Mouse (Mus musculus): ENCODE results near the gene Daam2. TPM values are rescaled to one million over a fixed set of nuclear protein-coding genes. Genes with fewer than 3 reads are reported as not detected.
A peak's percentile ranks its signal among the peaks of the same experiment; 100 is the strongest.

Gene Daam2
- polyA plus RNA-seq, 1 experiment from 2014 or later: 7.0 TPM

DNA sequence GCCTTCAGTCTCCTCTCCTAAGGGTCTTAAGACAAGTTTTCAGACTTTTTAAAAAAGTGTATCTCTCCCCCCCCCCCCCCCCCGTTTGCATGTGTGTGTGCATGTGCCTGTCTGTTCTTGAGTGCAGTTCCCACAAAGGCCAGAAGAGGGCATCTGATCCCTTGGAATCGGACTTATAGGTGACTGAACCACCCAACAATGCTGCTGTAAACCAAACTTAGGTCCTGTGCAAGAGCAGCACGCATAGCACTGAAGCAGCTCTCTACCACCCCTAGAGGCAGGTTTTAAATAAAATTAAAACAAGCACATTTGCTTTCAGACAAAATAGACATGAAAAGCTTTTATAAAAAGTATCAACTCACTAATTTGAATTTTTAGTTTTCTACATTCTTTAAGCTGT is 33.9 kb downstream of the Daam2 start:
- H3K27me3 ChIP-seq (ENCODE audit: control insufficient read depth, insufficient read depth, low read length): no peaks in the 10 kb centered on the region
- no peak overlapping the region for H3K9ac ChIP-seq (replicated peaks; ENCODE audit: low read length)
- H3K9me3 ChIP-seq (replicated peaks; ENCODE audit: control insufficient read depth, low read length): no peaks in the 10 kb centered on the region
- WGBS: 43% methylated on average over 2 of the region's 3 CpGs
- H3K27ac ChIP-seq (replicated peaks; ENCODE audit: low read depth, low read length): no peak overlapping the region
- no peak overlapping the region for H3K4me3 ChIP-seq (ENCODE audit: low read depth, low read length)
- H3K4me2 ChIP-seq (ENCODE audit: low read depth, low read length): no peak overlapping the region
- H3K36me3 ChIP-seq (replicated peaks; ENCODE audit: control insufficient read depth, insufficient read depth, low read depth, low read length): no peaks in the 10 kb centered on the region; the same call in 1 of the 2 replicates
- H3K4me1 ChIP-seq (ENCODE audit: control insufficient read depth, insufficient read depth, low read length): no peaks in the 10 kb centered on the region
- peak; percentile 68 for DNase-seq (ENCODE audit: low spot score)
- no peak for ATAC-seq (replicated peaks; ENCODE audit: insufficient number of reproducible peaks, low FRiP score, low TSS enrichment, low read depth)

DNA sequence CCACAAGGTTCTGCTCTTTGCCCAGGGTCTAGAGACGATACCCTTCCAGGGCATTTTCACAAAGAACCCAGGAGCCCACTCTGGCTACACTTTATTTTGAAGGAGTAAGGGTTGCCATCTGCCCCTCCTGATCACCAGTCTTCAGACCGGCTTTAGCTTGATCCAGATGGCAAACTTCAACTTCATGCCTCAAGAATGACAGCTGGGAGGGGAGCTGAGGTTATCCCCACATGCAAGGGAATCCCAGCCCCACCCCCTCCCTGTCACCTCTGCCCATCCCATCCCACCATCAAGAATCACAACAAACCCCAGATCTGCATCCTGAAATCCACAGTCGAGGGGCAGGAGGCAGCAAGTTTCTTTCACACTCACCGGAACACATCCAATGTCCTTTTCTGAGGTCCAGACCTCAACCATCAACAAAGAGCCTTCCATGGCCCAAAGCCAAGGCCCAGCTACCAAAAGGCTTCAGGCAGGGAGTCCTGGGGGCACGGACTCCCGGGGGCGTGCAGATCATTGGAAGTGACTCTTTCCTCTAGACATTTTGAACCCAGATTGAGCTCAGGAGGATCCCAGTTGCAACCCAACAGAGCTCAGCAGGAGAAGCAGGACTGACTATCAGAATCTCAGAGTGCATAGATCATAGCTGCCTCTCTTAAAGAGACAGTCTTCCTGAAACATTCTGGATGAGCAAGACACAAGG is 35.5 kb downstream of the Daam2 start:
- H3K27me3 ChIP-seq (ENCODE audit: control insufficient read depth, insufficient read depth, low read length): no peaks in the 10 kb centered on the region
- H3K4me1 ChIP-seq (ENCODE audit: control insufficient read depth, insufficient read depth, low read length): no peaks in the 10 kb centered on the region
- no peak overlapping the region for H3K27ac ChIP-seq (replicated peaks; ENCODE audit: low read depth, low read length)
- DNase-seq (ENCODE audit: low spot score): no peak
- H3K4me2 ChIP-seq (ENCODE audit: low read depth, low read length): no peak overlapping the region
- 75% methylated on average over 7 of the region's 7 CpGs for WGBS
- no peaks in the 10 kb centered on the region for H3K9me3 ChIP-seq (replicated peaks; ENCODE audit: control insufficient read depth, low read length)
- no peak overlapping the region for H3K4me3 ChIP-seq (ENCODE audit: low read depth, low read length)
- H3K36me3 ChIP-seq (replicated peaks; ENCODE audit: control insufficient read depth, insufficient read depth, low read depth, low read length): no peaks in the 10 kb centered on the region
- ATAC-seq (replicated peaks; ENCODE audit: insufficient number of reproducible peaks, low FRiP score, low TSS enrichment, low read depth): no peak
- no peak overlapping the region for H3K9ac ChIP-seq (replicated peaks; ENCODE audit: low read length)

DNA sequence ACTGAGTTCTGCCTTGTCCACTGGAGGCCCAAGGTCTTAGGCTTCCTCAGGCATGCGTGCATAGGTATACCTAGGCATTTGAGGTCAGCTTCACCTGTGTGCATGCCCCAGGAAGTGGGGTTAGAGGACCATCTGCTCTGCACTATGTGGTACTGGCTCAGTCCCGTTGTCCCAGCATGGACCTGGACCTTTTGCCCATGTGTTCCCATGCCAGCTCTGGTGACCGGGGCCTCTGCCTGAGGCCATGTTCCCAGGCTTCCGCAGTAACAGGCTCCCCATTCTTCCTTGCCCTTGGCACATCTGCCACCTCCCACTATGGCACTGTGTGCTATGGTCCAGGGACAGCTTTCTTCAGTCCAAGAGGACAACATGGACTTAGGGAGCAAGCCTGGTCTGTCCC is 36.1 kb downstream of the Daam2 start:
- Histone ChIP-seq H3K4me3 (ENCODE audit: low read depth, low read length) (no peak overlapping the region), H3K4me1 (ENCODE audit: control insufficient read depth, insufficient read depth, low read length) (no peaks in the 10 kb centered on the region), H3K36me3 (replicated peaks; ENCODE audit: control insufficient read depth, insufficient read depth, low read depth, low read length) (no peaks in the 10 kb centered on the region), H3K4me2 (ENCODE audit: low read depth, low read length) (no peak overlapping the region), H3K9ac (replicated peaks; ENCODE audit: low read length) (no peak overlapping the region), H3K27ac (replicated peaks; ENCODE audit: low read depth, low read length) (no peak overlapping the region), H3K27me3 (ENCODE audit: control insufficient read depth, insufficient read depth, low read length) (no peaks in the 10 kb centered on the region), H3K9me3 (replicated peaks; ENCODE audit: control insufficient read depth, low read length) (no peaks in the 10 kb centered on the region)
- ATAC-seq (replicated peaks; ENCODE audit: insufficient number of reproducible peaks, low FRiP score, low TSS enrichment, low read depth): no peak
- 92% methylated on average over 4 of the region's 4 CpGs for WGBS
- DNase-seq (ENCODE audit: low spot score): no peak

DNA sequence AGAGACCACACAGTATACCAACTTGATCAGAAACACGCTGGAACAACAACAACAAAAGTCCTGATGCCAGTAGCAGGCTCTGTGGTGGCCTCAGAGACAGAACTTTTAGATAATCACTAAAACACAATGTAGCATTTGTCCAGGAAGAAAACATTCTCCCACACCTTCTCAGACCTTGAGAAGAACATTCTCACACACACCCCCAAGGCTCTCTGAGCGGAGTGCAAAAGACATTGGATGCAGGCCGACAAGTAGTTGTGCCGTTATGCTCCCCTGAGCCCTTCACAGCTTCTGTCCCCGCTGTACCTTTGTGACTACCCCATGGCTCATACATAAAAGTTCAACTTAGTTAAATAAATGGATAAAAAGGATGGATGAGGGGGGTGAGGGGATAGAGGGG is 37.6 kb downstream of the Daam2 start:
- ATAC-seq (replicated peaks; ENCODE audit: insufficient number of reproducible peaks, low FRiP score, low TSS enrichment, low read depth): no peak
- no peak overlapping the region for H3K4me3 ChIP-seq (ENCODE audit: low read depth, low read length)
- H3K27ac ChIP-seq (replicated peaks; ENCODE audit: low read depth, low read length): no peak overlapping the region
- no peaks in the 10 kb centered on the region for H3K4me1 ChIP-seq (ENCODE audit: control insufficient read depth, insufficient read depth, low read length)
- H3K9me3 ChIP-seq (replicated peaks; ENCODE audit: control insufficient read depth, low read length): no peaks in the 10 kb centered on the region
- H3K9ac ChIP-seq (replicated peaks; ENCODE audit: low read length): no peak overlapping the region
- H3K27me3 ChIP-seq (ENCODE audit: control insufficient read depth, insufficient read depth, low read length): no peaks in the 10 kb centered on the region
- no peaks in the 10 kb centered on the region for H3K36me3 ChIP-seq (replicated peaks; ENCODE audit: control insufficient read depth, insufficient read depth, low read depth, low read length)
- H3K4me2 ChIP-seq (ENCODE audit: low read depth, low read length): no peak overlapping the region
- 89% methylated on average over 5 of the region's 5 CpGs for WGBS
- no peak for DNase-seq (ENCODE audit: low spot score)

DNA sequence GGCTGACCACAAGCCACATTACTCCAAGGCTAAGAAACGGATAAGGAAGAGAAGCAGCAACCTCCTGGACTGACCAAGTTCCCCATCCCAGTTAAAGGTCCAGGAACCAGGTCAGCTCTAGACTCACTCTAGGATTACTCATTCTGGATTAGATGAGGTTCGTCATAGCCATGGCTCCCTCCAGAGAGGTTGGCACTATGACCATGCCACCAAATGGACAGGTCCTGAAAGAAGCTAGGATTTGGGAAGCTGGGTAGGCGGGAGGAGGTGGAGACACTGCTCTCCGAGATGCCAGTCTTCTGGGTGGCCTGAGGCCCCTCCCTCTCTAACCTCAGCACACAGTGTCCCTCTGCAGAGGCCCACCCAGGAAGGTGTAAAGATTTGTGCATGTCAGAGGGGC is 38.2 kb downstream of the Daam2 start:
- Histone ChIP-seq H3K9me3 (replicated peaks; ENCODE audit: control insufficient read depth, low read length) (no peaks in the 10 kb centered on the region), H3K9ac (replicated peaks; ENCODE audit: low read length) (no peak overlapping the region), H3K36me3 (replicated peaks; ENCODE audit: control insufficient read depth, insufficient read depth, low read depth, low read length) (no peaks in the 10 kb centered on the region), H3K4me3 (ENCODE audit: low read depth, low read length) (no peak overlapping the region), H3K27ac (replicated peaks; ENCODE audit: low read depth, low read length) (no peak overlapping the region), H3K27me3 (ENCODE audit: control insufficient read depth, insufficient read depth, low read length) (no peaks in the 10 kb centered on the region), H3K4me1 (ENCODE audit: control insufficient read depth, insufficient read depth, low read length) (no peaks in the 10 kb centered on the region), H3K4me2 (ENCODE audit: low read depth, low read length) (no peak overlapping the region)
- WGBS: 84% methylated on average over 4 of the region's 4 CpGs
- no peak for ATAC-seq (replicated peaks; ENCODE audit: insufficient number of reproducible peaks, low FRiP score, low TSS enrichment, low read depth)
- DNase-seq (ENCODE audit: low spot score): no peak

DNA sequence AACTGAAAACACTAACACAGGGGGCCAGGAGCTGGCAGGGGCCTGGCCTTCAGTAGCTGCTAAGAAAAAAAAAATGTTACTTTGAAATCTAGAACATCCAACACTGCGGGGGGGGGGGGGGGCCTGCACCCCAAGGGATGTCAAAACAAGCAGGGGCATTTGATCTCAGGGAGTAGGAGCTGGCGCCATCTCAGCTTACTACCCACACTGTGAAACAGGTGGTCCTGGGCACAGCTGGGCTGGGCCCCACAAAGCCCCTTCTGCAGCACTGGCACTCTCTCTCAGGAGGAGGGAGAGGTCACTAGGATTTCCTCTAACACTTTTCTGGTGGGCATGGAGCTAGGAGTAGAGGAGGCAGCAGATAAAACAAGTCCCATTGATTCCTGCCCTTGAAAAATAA is 39.6 kb downstream of the Daam2 start:
- no peak overlapping the region for H3K9ac ChIP-seq (replicated peaks; ENCODE audit: low read length)
- 46% methylated on average over 2 of the region's 2 CpGs for WGBS
- H3K4me2 ChIP-seq (ENCODE audit: low read depth, low read length): no peak overlapping the region
- no peaks in the 10 kb centered on the region for H3K9me3 ChIP-seq (replicated peaks; ENCODE audit: control insufficient read depth, low read length)
- H3K36me3 ChIP-seq (replicated peaks; ENCODE audit: control insufficient read depth, insufficient read depth, low read depth, low read length): no peaks in the 10 kb centered on the region
- H3K4me1 ChIP-seq (ENCODE audit: control insufficient read depth, insufficient read depth, low read length): no peaks in the 10 kb centered on the region; the same call in 1 of the 2 replicates
- H3K4me3 ChIP-seq (ENCODE audit: low read depth, low read length): no peak overlapping the region
- DNase-seq (ENCODE audit: low spot score): no peak
- no peak for ATAC-seq (replicated peaks; ENCODE audit: insufficient number of reproducible peaks, low FRiP score, low TSS enrichment, low read depth)
- H3K27me3 ChIP-seq (ENCODE audit: control insufficient read depth, insufficient read depth, low read length): no peaks in the 10 kb centered on the region
- no peak overlapping the region for H3K27ac ChIP-seq (replicated peaks; ENCODE audit: low read depth, low read length)

DNA sequence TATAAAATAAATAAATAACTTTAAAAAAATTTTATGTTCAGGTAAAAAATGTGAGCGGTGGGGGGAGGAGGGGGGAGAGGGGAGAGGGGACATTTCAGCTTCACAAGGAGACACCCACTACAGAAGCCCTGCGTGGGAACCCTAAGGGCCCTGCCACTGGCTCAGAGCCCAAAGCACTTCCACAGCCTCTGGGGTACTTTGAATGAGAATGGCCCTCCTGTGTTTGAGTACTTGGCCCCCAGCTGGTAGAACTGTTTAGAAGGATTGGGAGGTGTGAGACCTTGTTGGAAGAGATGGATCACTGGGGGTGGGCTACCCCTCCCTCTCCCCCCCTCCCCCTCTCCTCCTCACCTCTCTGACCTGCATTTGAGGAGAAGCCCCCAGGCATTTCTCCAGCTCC is 41.7 kb downstream of the Daam2 start:
- DNase-seq (ENCODE audit: low spot score) (no peak), ATAC-seq (replicated peaks; ENCODE audit: insufficient number of reproducible peaks, low FRiP score, low TSS enrichment, low read depth) (no peak)
- Histone ChIP-seq H3K4me3 (ENCODE audit: low read depth, low read length) (no peak overlapping the region), H3K4me1 (ENCODE audit: control insufficient read depth, insufficient read depth, low read length) (no peaks in the 10 kb centered on the region; the same call in 1 of the 2 replicates), H3K9ac (replicated peaks; ENCODE audit: low read length) (no peak overlapping the region), H3K27ac (replicated peaks; ENCODE audit: low read depth, low read length) (no peak overlapping the region), H3K4me2 (ENCODE audit: low read depth, low read length) (no peak overlapping the region), H3K27me3 (ENCODE audit: control insufficient read depth, insufficient read depth, low read length) (no peaks in the 10 kb centered on the region), H3K9me3 (replicated peaks; ENCODE audit: control insufficient read depth, low read length) (no peaks in the 10 kb centered on the region), H3K36me3 (replicated peaks; ENCODE audit: control insufficient read depth, insufficient read depth, low read depth, low read length) (no peaks in the 10 kb centered on the region)
- 22% methylated on average over 2 of the region's 2 CpGs for WGBS

DNA sequence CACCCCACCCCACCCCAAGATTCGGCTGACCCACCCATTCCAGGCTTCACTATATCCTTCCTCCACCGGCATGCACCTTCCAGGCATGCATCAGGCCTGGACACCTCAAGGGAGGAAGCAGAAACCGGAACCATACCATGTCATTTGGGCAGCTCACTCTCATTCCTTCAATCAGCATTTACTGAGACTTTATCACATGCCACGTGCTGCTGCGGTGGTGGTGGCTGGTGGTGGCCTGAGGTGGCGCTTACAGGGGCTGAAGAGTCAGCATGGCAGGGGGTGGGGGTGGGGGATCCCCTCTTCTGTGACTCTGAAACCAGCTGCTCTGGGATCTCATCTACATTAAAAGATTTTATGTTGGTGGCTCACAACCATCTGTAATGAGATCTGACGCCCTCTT is 42.1 kb downstream of the Daam2 start:
- 62% methylated on average over 7 of the region's 7 CpGs for WGBS
- H3K4me3 ChIP-seq (ENCODE audit: low read depth, low read length): no peak overlapping the region

More for the DNA sequence above, 42.1 kb downstream of the Daam2 start:
- H3K4me1 ChIP-seq (ENCODE audit: control insufficient read depth, insufficient read depth, low read length): no peaks in the 10 kb centered on the region; the same call in 1 of the 2 replicates
- no peak overlapping the region for H3K4me2 ChIP-seq (ENCODE audit: low read depth, low read length)
- no peaks in the 10 kb centered on the region for H3K36me3 ChIP-seq (replicated peaks; ENCODE audit: control insufficient read depth, insufficient read depth, low read depth, low read length)
- no peaks in the 10 kb centered on the region for H3K9me3 ChIP-seq (replicated peaks; ENCODE audit: control insufficient read depth, low read length)
- H3K9ac ChIP-seq (replicated peaks; ENCODE audit: low read length): no peak overlapping the region
- DNase-seq (ENCODE audit: low spot score): no peak
- no peak for ATAC-seq (replicated peaks; ENCODE audit: insufficient number of reproducible peaks, low FRiP score, low TSS enrichment, low read depth)
- H3K27ac ChIP-seq (replicated peaks; ENCODE audit: low read depth, low read length): no peak overlapping the region
- no peaks in the 10 kb centered on the region for H3K27me3 ChIP-seq (ENCODE audit: control insufficient read depth, insufficient read depth, low read length)

Data from embryonic facial prominence, embryonic 11.5 days (tissue).